ENCODE assay signal across 8 mouse cellular contexts in genomic region chr19:10904927-10905727, GRCm38 (mm10). TPM values are rescaled to one million over a fixed set of nuclear protein-coding genes. Genes with fewer than 3 reads are reported as not detected.
A peak's percentile ranks its signal among the peaks of the same experiment; 100 is the strongest.
DNase-seq lines count a peak whose midpoint lies in the region; ATAC-seq lines count a peak whose summit lies in the region.

No protein-coding gene starts in this region.

- no peaks in the 10 kb centered on the region for H3K4me1 ChIP-seq in neural tube, embryonic 14.5 days (ENCODE audit: control insufficient read depth, insufficient read depth, low read length)

- intact Hi-C loops in gastrocnemius, postnatal 36 days (cut with DNase I) = no loop called here
- intact Hi-C loops in left cerebral cortex, postnatal 36 days (cut with DNase I) = no loop called here

- no peak for DNase-seq in cerebellum, adult 11 months
- DNase-seq in adrenal gland, adult 2 months = peak; percentile 91
- peak; percentile 50 to 69 for DNase-seq in gastrocnemius, postnatal 36 days
- DNase-seq in kidney, adult 11 months = peak; percentile 85
- peak; percentile 31 to 51 for DNase-seq in left cerebral cortex, postnatal 36 days (ENCODE audit: low spot score in 2 of 2)
- no peak for DNase-seq in natural killer cell, adult 2 months (ENCODE audit: low spot score in 2 of 2)

- peaks cover 58% of the 10 kb centered on the region for H3K36me3 ChIP-seq in neural tube, embryonic 14.5 days (ENCODE audit: control insufficient read depth, insufficient read depth, low read length)

- WGBS in neural tube, embryonic 14.5 days = 58% methylated on average over 7 of the region's 7 CpGs

- ATAC-seq in cerebellum, adult (ENCODE audit: insufficient number of reproducible peaks, low FRiP score, low TSS enrichment) = peak; percentile 57
- ATAC-seq in neural tube, embryonic 14.5 days (ENCODE audit: low read depth) = peak; percentile 44; the same call in 1 of the 2 replicates

- no peak overlapping the region for H3K9ac ChIP-seq in neural tube, embryonic 14.5 days (replicated peaks; ENCODE audit: low read depth, low read length)

- H3K27me3 ChIP-seq in neural tube, embryonic 14.5 days (ENCODE audit: control insufficient read depth, insufficient read depth, low read length) = no peaks in the 10 kb centered on the region

- no peaks in the 10 kb centered on the region for H3K9me3 ChIP-seq in neural tube, embryonic 14.5 days (ENCODE audit: control insufficient read depth, low read length)

- no peak overlapping the region for H3K4me2 ChIP-seq in neural tube, embryonic 14.5 days (ENCODE audit: low read depth, low read length)

- no peak overlapping the region for H3K27ac ChIP-seq in neural tube, embryonic 14.5 days (ENCODE audit: low read depth, low read length)

- H3K4me3 ChIP-seq in neural tube, embryonic 14.5 days (ENCODE audit: low read depth, low read length) = no peak overlapping the region

RNA-seq across cellular contexts. Expression of gene Prpf19, which starts 10.1 kb away (rescaled TPM):
- total RNA-seq in adrenal gland, adult 2 months (2021) = 100 to 1,000 TPM; 143 to 184 TPM
- 299 and 410 TPM in 2 replicates for polyA plus RNA-seq in adrenal gland, adult 2 months (2012; rRNA removed)
- total RNA-seq in gastrocnemius, postnatal 36 days (2021) = 100 to 1,000 TPM; 140 to 166 TPM
- total RNA-seq in left cerebral cortex, postnatal 36 days (2021) = 100 to 1,000 TPM; 207 to 213 TPM
- polyA plus RNA-seq in neural tube, embryonic 14.5 days (2014; fragmentation: Nextera tagmentation; extraction: Ambion mirVana) = 37.6 and 48.8 TPM in 2 replicates

RNA-seq across cellular contexts. Expression of gene Zp1, which starts 15.3 kb away (rescaled TPM):
- not detected for total RNA-seq in adrenal gland, adult 2 months (2021)
- polyA plus RNA-seq in adrenal gland, adult 2 months (2012; rRNA removed) = not detected in 2 replicates
- total RNA-seq in gastrocnemius, postnatal 36 days (2021) = not detected
- not detected for total RNA-seq in left cerebral cortex, postnatal 36 days (2021)
- not detected in 2 replicates for polyA plus RNA-seq in neural tube, embryonic 14.5 days (2014; fragmentation: Nextera tagmentation; extraction: Ambion mirVana)

RNA-seq across cellular contexts. Expression of gene Tmem109, which starts 23.3 kb away (rescaled TPM):
- 100 to 1,000 TPM; 149 to 202 TPM for total RNA-seq in adrenal gland, adult 2 months (2021)
- 240 and 306 TPM in 2 replicates for polyA plus RNA-seq in adrenal gland, adult 2 months (2012; rRNA removed)
- total RNA-seq in gastrocnemius, postnatal 36 days (2021) = 100 to 1,000 TPM; 218 to 234 TPM
- 10 to 100 TPM; 40.0 to 49.9 TPM for total RNA-seq in left cerebral cortex, postnatal 36 days (2021)
- polyA plus RNA-seq in neural tube, embryonic 14.5 days (2014; fragmentation: Nextera tagmentation; extraction: Ambion mirVana) = 36.3 and 39.1 TPM in 2 replicates

RNA-seq across cellular contexts. Expression of gene Ptgdr2, which starts 31.8 kb away (rescaled TPM):
- under 1 TPM in 1 of 2 experiments, not detected in 1; 0.10 TPM for total RNA-seq in adrenal gland, adult 2 months (2021)
- polyA plus RNA-seq in adrenal gland, adult 2 months (2012; rRNA removed) = 0.04 and 0.26 TPM in 2 replicates
- not detected for total RNA-seq in gastrocnemius, postnatal 36 days (2021)
- total RNA-seq in left cerebral cortex, postnatal 36 days (2021) = under 1 TPM in 1 of 2 experiments, not detected in 1; 0.20 TPM
- polyA plus RNA-seq in neural tube, embryonic 14.5 days (2014; fragmentation: Nextera tagmentation; extraction: Ambion mirVana) = 0.10 and 0.11 TPM in 2 replicates

RNA-seq across cellular contexts. Expression of gene Tmem132a, which starts 35.4 kb away (rescaled TPM):
- total RNA-seq in adrenal gland, adult 2 months (2021) = 10 to 100 TPM; 21.9 to 46.1 TPM
- 79.2 and 82.6 TPM in 2 replicates for polyA plus RNA-seq in adrenal gland, adult 2 months (2012; rRNA removed)
- 1 to 10 TPM; 5.3 to 6.0 TPM for total RNA-seq in gastrocnemius, postnatal 36 days (2021)
- total RNA-seq in left cerebral cortex, postnatal 36 days (2021) = 100 to 1,000 TPM; 277 to 369 TPM
- 132 and 146 TPM in 2 replicates for polyA plus RNA-seq in neural tube, embryonic 14.5 days (2014; fragmentation: Nextera tagmentation; extraction: Ambion mirVana)

Comparison
In these comparisons a context has a peak if more than half of its experiments do, and no peak if none do; other contexts are left out.
1. DNase-seq: peak in adrenal gland, adult 2 months (single experiment), gastrocnemius, postnatal 36 days (2 of 2), kidney, adult 11 months (single experiment) and left cerebral cortex, postnatal 36 days (2 of 2); none in cerebellum, adult 11 months (single experiment) and natural killer cell, adult 2 months (0 of 2).